Mouse (Mus musculus): ENCODE measurements around the gene Socs2. TPM values are rescaled to one million over a fixed set of nuclear protein-coding genes. Genes with fewer than 3 reads are reported as not detected.
"Not testable (repeated sequence)": the region's sequence is repeated elsewhere in the genome, so short reads cannot be mapped to it uniquely, and the experiment has no call there.

The Socs2 gene
- polyA plus RNA-seq, 1 experiment: 23.7 TPM

GRCm38 (mm10) chr10:95398489-95398888 lies 18.5 kb downstream of the Socs2 start:
- TF ChIP-seq POLR2A (IDR thresholded peaks at IDR 0.05; ENCODE audit: extremely low read depth, insufficient read depth, low read length) (no peak), CTCF (IDR thresholded peaks at IDR 0.05; ENCODE audit: extremely low read depth, insufficient read depth, low read length) (no peak)
- H3K4me1 ChIP-seq (ENCODE audit: control insufficient read depth, insufficient read depth, low read length): no peaks in the 10 kb centered on the region
- H3K4me3 ChIP-seq (ENCODE audit: insufficient read depth, low read length): peak overlapping the region; percentile 24; the same call in 1 of the 2 replicates
- no peak overlapping the region for H3K27ac ChIP-seq (ENCODE audit: insufficient read depth, low read length)

DNA sequence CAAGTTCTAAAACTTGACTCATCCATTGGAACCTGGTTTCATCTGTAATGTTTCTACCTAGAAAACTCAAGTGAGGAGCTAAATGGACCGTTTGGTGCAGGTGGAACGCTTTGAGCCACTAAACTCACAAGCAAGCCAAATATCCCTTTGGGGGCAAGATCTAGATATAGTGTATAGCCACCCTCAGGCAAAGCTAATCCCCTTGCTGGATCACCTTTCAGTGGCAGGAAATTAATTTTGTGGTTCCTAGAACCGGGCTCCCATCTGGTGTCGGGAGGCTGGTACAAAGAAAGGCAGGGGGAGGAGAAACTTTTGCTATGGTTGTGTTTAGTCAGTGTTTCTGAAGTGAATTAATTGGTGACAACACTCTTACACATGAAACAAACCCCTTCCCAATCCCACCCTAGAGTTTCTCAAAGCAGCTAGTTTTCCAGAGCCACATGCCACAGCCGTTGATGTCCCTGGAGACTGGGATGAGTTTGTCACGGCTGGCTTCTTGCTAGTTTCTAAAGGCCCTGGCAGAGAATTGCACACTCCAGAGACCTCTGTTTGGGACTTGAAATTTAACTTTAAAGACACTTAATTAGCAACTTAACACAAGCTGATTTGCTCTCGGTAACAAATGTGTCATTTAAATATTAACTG lies 19.7 kb downstream of the Socs2 start:
- TF ChIP-seq POLR2A (IDR thresholded peaks at IDR 0.05; ENCODE audit: extremely low read depth, insufficient read depth, low read length) (no peak), CTCF (IDR thresholded peaks at IDR 0.05; ENCODE audit: extremely low read depth, insufficient read depth, low read length) (no peak)
- Histone ChIP-seq H3K27ac (ENCODE audit: insufficient read depth, low read length) (no peak overlapping the region), H3K4me1 (ENCODE audit: control insufficient read depth, insufficient read depth, low read length) (no peaks in the 10 kb centered on the region), H3K4me3 (ENCODE audit: insufficient read depth, low read length) (no peak overlapping the region)

- Histone ChIP-seq H3K27ac (ENCODE audit: insufficient read depth, low read length) (no peak overlapping the region), H3K4me3 (ENCODE audit: insufficient read depth, low read length) (no peak overlapping the region), H3K4me1 (ENCODE audit: control insufficient read depth, insufficient read depth, low read length) (no peaks in the 10 kb centered on the region)
- TF ChIP-seq CTCF (IDR thresholded peaks at IDR 0.05; ENCODE audit: extremely low read depth, insufficient read depth, low read length): no peak
- TF ChIP-seq POLR2A (IDR thresholded peaks at IDR 0.05; ENCODE audit: extremely low read depth, insufficient read depth, low read length): no peak
These were observed 20.6 kb downstream of the Socs2 start for GRCm38 (mm10) chr10:95396356-95396755.

GRCm38 (mm10) chr10:95394819-95395812 lies 21.9 kb downstream of the Socs2 start:
- Histone ChIP-seq H3K4me1 (ENCODE audit: control insufficient read depth, insufficient read depth, low read length) (no peaks in the 10 kb centered on the region), H3K4me3 (ENCODE audit: insufficient read depth, low read length) (no peak overlapping the region), H3K27ac (ENCODE audit: insufficient read depth, low read length) (no peak overlapping the region)
- TF ChIP-seq CTCF (IDR thresholded peaks at IDR 0.05; ENCODE audit: extremely low read depth, insufficient read depth, low read length) (no peak), POLR2A (IDR thresholded peaks at IDR 0.05; ENCODE audit: extremely low read depth, insufficient read depth, low read length) (no peak)

DNA sequence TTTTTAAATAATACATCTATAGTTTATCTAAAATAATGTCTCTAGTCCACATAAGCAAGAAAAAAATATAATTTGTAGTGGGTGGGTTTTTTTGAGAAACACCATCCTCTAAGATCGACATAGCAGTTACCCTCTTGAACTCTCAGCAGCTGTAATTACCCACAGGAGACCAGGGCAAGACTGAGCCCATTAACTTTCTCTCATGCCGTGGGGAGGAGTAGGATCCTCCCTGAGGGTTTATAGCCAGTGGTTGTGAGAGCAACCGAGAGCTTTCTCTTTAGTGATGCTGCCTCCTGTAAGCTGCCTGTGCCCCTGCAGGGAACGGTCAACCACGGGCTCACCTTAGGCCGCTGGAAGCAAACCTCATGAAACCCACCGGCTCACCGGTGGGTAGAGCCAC lies 24.9 kb downstream of the Socs2 start:
- Histone ChIP-seq H3K27ac (ENCODE audit: insufficient read depth, low read length) (no peak overlapping the region), H3K4me1 (ENCODE audit: control insufficient read depth, insufficient read depth, low read length) (no peaks in the 10 kb centered on the region), H3K4me3 (ENCODE audit: insufficient read depth, low read length) (no peak overlapping the region)
- TF ChIP-seq POLR2A (IDR thresholded peaks at IDR 0.05; ENCODE audit: extremely low read depth, insufficient read depth, low read length) (no peak), CTCF (IDR thresholded peaks at IDR 0.05; ENCODE audit: extremely low read depth, insufficient read depth, low read length) (no peak)

GRCm38 (mm10) chr10:95390871-95391270 lies 26.1 kb downstream of the Socs2 start:
- Histone ChIP-seq H3K4me3 (ENCODE audit: insufficient read depth, low read length) (no peak overlapping the region), H3K4me1 (ENCODE audit: control insufficient read depth, insufficient read depth, low read length) (no peaks in the 10 kb centered on the region), H3K27ac (ENCODE audit: insufficient read depth, low read length) (no peak overlapping the region)
- TF ChIP-seq POLR2A (IDR thresholded peaks at IDR 0.05; ENCODE audit: extremely low read depth, insufficient read depth, low read length) (no peak), CTCF (IDR thresholded peaks at IDR 0.05; ENCODE audit: extremely low read depth, insufficient read depth, low read length) (no peak)

- H3K27ac ChIP-seq (ENCODE audit: insufficient read depth, low read length); H3K4me3 ChIP-seq (ENCODE audit: insufficient read depth, low read length); H3K4me1 ChIP-seq (ENCODE audit: control insufficient read depth, insufficient read depth, low read length): not testable (repeated sequence)
These were observed 27.2 kb downstream of the Socs2 start for GRCm38 (mm10) chr10:95389805-95390204.

- Histone ChIP-seq H3K27ac (ENCODE audit: insufficient read depth, low read length) (no peak overlapping the region), H3K4me1 (ENCODE audit: control insufficient read depth, insufficient read depth, low read length) (no peaks in the 10 kb centered on the region), H3K4me3 (ENCODE audit: insufficient read depth, low read length) (no peak overlapping the region)
- no peak for TF ChIP-seq CTCF (IDR thresholded peaks at IDR 0.05; ENCODE audit: extremely low read depth, insufficient read depth, low read length)
- TF ChIP-seq POLR2A (IDR thresholded peaks at IDR 0.05; ENCODE audit: extremely low read depth, insufficient read depth, low read length): no peak
These were observed 28.0 kb downstream of the Socs2 start for GRCm38 (mm10) chr10:95388821-95389477.

DNA sequence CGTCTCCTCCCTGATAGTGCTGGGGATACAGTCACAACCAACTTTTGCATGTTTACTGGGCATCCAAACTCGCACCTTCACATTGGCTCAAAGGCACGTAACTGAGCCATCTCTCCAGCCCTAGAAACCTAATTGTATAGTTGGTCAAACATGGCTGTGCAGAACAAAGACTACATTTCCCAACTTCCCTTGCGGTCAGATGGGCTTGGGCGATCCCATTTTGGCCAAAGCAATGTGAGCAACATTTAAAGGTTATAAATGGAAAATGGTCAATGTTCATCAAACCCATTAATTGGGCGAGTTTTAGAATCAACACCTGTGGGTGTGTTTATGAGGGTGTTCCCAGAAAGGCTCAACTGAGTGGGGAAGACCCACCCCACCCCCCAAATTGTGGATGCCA lies 30.5 kb downstream of the Socs2 start:
- no peak overlapping the region for H3K27ac ChIP-seq (ENCODE audit: insufficient read depth, low read length)
- H3K4me3 ChIP-seq (ENCODE audit: insufficient read depth, low read length): no peak overlapping the region
- TF ChIP-seq CTCF (IDR thresholded peaks at IDR 0.05; ENCODE audit: extremely low read depth, insufficient read depth, low read length) (no peak), POLR2A (IDR thresholded peaks at IDR 0.05; ENCODE audit: extremely low read depth, insufficient read depth, low read length) (no peak)
- no peaks in the 10 kb centered on the region for H3K4me1 ChIP-seq (ENCODE audit: control insufficient read depth, insufficient read depth, low read length)
